8 mouse cellular contexts compared by ENCODE assay signal in the genomic region with DNA sequence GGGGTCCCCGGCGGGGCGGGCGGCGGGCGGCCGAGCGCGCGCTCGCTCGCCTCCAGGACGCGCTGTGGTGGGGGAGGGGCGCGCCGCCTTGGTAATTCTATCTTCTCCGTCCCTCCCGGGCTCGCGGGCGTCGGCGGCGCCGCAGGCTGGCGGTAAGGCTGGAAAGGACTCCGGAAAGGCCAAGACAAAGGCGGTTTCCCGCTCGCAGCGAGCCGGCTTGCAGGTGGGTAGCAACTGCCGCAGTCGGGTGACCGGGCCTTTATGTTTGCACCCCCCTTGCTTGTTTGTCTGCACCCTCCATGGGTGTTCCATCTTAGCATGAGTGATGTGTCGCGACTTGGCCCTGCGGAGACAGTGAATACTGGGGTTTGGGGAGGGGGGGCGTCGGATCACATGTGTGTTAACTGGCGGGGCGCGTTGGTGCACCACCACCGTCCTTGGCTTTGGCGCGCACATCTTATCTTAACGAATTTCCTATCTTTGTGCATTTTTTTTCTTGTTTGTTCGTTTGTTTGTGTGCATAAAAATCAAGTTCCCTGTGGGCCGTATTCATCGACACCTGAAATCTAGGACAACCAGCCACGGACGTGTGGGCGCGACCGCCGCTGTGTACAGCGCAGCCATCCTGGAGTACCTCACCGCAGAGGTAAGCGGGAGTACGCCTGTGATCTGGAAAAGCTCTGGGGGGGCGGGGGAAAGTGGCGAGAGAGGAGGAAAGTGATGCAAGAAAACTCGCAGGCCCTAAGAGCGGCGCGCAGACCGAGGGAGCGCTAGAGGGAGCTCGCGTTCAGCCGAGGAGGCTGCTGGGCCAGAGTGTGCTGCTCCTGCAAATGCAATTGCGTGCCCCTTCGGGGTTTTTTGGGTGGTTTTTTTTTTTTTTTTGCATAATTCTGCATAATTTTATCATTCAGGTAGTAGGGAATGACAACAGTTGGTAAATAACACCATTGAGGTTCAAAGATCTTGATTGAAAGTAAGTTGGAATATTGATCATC. TPM values are rescaled to one million over a fixed set of nuclear protein-coding genes. Genes with fewer than 3 reads are reported as not detected.
DNase-seq lines count a peak whose midpoint lies in the region; ATAC-seq and TF ChIP-seq lines count a peak whose summit lies in the region.

No protein-coding gene starts in this region.

- TF ChIP-seq POLR2A in ES-Bruce4 (IDR thresholded peaks at IDR 0.05; ENCODE audit: insufficient read depth, low read length) = no peak

- peak; percentile 73 for TF ChIP-seq CTCF in ES-Bruce4 (IDR thresholded peaks at IDR 0.05; ENCODE audit: low read depth, low read length)
- TF ChIP-seq CTCF in stomach, postnatal 0 days (IDR thresholded peaks at IDR 0.05; ENCODE audit: low read depth) = peak; percentile 92

- DNase-seq in c-Kit-positive CD71-positive TER-119-negative erythroid progenitor cells, embryonic 14.5 days (ENCODE audit: low read depth) = peak; percentile 81
- DNase-seq in forebrain, embryonic 11.5 days (ENCODE audit: low spot score) = peak; percentile 96
- peak; percentile 92 for DNase-seq in kidney, postnatal 25 days
- peak; percentile 96 for DNase-seq in stomach, postnatal 0 days (ENCODE audit: low spot score)

- H3K9ac ChIP-seq in ES-Bruce4 (ENCODE audit: low read depth, poor library complexity, severe bottlenecking) = peak overlapping the region; percentile 99
- peak overlapping the region; percentile 98 for H3K9ac ChIP-seq in forebrain, embryonic 11.5 days (ENCODE audit: low read length)
- H3K9ac ChIP-seq in heart, embryonic 15.5 days = peak overlapping the region; percentile 92
- peak overlapping the region; percentile 94 for H3K9ac ChIP-seq in liver, embryonic 15.5 days
- peak overlapping the region; percentile 91 for H3K9ac ChIP-seq in neural tube, embryonic 12.5 days
- peak overlapping the region; percentile 95 for H3K9ac ChIP-seq in stomach, postnatal 0 days (ENCODE audit: low read length)

- no peaks in the 10 kb centered on the region for H3K9me3 ChIP-seq in ES-Bruce4 (replicated peaks; ENCODE audit: control insufficient read depth, insufficient read depth, low read length, poor library complexity, severe bottlenecking)
- no peaks in the 10 kb centered on the region for H3K9me3 ChIP-seq in forebrain, embryonic 11.5 days (ENCODE audit: control insufficient read depth, low read length)
- no peaks in the 10 kb centered on the region for H3K9me3 ChIP-seq in heart, embryonic 15.5 days (replicated peaks)
- no peaks in the 10 kb centered on the region for H3K9me3 ChIP-seq in liver, embryonic 15.5 days (replicated peaks)
- H3K9me3 ChIP-seq in neural tube, embryonic 12.5 days = no peaks in the 10 kb centered on the region
- H3K9me3 ChIP-seq in stomach, postnatal 0 days (ENCODE audit: control insufficient read depth, low read length) = no peaks in the 10 kb centered on the region

- under 1% methylated on average over 70 of the region's 74 CpGs for WGBS in forebrain, embryonic 11.5 days
- WGBS in heart, embryonic 15.5 days = under 1% methylated on average over 69 of the region's 74 CpGs
- under 1% methylated on average over 73 of the region's 74 CpGs for WGBS in liver, embryonic 15.5 days (ENCODE audit: insufficient replicate concordance)
- WGBS in neural tube, embryonic 12.5 days = under 1% methylated on average over 70 of the region's 74 CpGs
- under 1% methylated on average over 54 of the region's 74 CpGs for WGBS in stomach, postnatal 0 days

- H3K36me3 ChIP-seq in ES-Bruce4 (ENCODE audit: control insufficient read depth, insufficient read depth, low read length, poor library complexity, severe bottlenecking) = peaks cover 15% of the 10 kb centered on the region
- H3K36me3 ChIP-seq in forebrain, embryonic 11.5 days (ENCODE audit: control insufficient read depth, insufficient read depth, low read length) = no peaks in the 10 kb centered on the region
- peaks cover 4% of the 10 kb centered on the region; the same call in 1 of the 2 replicates for H3K36me3 ChIP-seq in heart, embryonic 15.5 days
- H3K36me3 ChIP-seq in liver, embryonic 15.5 days (replicated peaks) = peaks cover 15% of the 10 kb centered on the region
- peaks cover 5% of the 10 kb centered on the region; the same call in 1 of the 2 replicates for H3K36me3 ChIP-seq in neural tube, embryonic 12.5 days
- no peaks in the 10 kb centered on the region for H3K36me3 ChIP-seq in stomach, postnatal 0 days (ENCODE audit: control insufficient read depth, insufficient read depth, low read length)

- H3K4me1 ChIP-seq in ES-Bruce4 (ENCODE audit: control insufficient read depth, insufficient read depth, low read length) = no peaks in the 10 kb centered on the region
- peaks cover 4% of the 10 kb centered on the region; the same call in 1 of the 2 replicates for H3K4me1 ChIP-seq in forebrain, embryonic 11.5 days (replicated peaks; ENCODE audit: control insufficient read depth, insufficient read depth, low read length)
- H3K4me1 ChIP-seq in heart, embryonic 15.5 days (replicated peaks) = peaks cover 33% of the 10 kb centered on the region
- peaks cover 40% of the 10 kb centered on the region for H3K4me1 ChIP-seq in liver, embryonic 15.5 days (replicated peaks)
- peaks cover 12% of the 10 kb centered on the region for H3K4me1 ChIP-seq in neural tube, embryonic 12.5 days
- no peaks in the 10 kb centered on the region; the same call in 1 of the 2 replicates for H3K4me1 ChIP-seq in stomach, postnatal 0 days (replicated peaks; ENCODE audit: control insufficient read depth, insufficient read depth)

- H3K4me3 ChIP-seq in ES-Bruce4 (ENCODE audit: low read depth, low read length) = peak overlapping the region; percentile 97
- peak overlapping the region; percentile 88 for H3K4me3 ChIP-seq in forebrain, embryonic 11.5 days (ENCODE audit: low read depth, low read length)
- peak overlapping the region; percentile 85 for H3K4me3 ChIP-seq in heart, embryonic 15.5 days
- peak overlapping the region; percentile 72 for H3K4me3 ChIP-seq in liver, embryonic 15.5 days (replicated peaks)
- peak overlapping the region; percentile 90 for H3K4me3 ChIP-seq in neural tube, embryonic 12.5 days
- peak overlapping the region; percentile 84 for H3K4me3 ChIP-seq in stomach, postnatal 0 days (ENCODE audit: low read depth, low read length)

- no peaks in the 10 kb centered on the region for H3K27me3 ChIP-seq in ES-Bruce4 (ENCODE audit: control insufficient read depth, insufficient read depth, low read length, poor library complexity, severe bottlenecking)
- no peaks in the 10 kb centered on the region for H3K27me3 ChIP-seq in forebrain, embryonic 11.5 days (ENCODE audit: control insufficient read depth, insufficient read depth, low read length)
- H3K27me3 ChIP-seq in heart, embryonic 15.5 days = no peaks in the 10 kb centered on the region
- H3K27me3 ChIP-seq in liver, embryonic 15.5 days = no peaks in the 10 kb centered on the region
- no peaks in the 10 kb centered on the region for H3K27me3 ChIP-seq in neural tube, embryonic 12.5 days (replicated peaks)
- H3K27me3 ChIP-seq in stomach, postnatal 0 days (ENCODE audit: control insufficient read depth, insufficient read depth, low read length) = no peaks in the 10 kb centered on the region

- ATAC-seq in forebrain, embryonic 11.5 days (replicated peaks; ENCODE audit: low FRiP score) = peak; percentile 45
- peak; percentile 29 for ATAC-seq in heart, embryonic 15.5 days (replicated peaks; ENCODE audit: insufficient number of reproducible peaks, insufficient read depth, low FRiP score, low read depth)
- ATAC-seq in liver, embryonic 15.5 days (ENCODE audit: insufficient read depth) = peak; percentile 40
- ATAC-seq in neural tube, embryonic 12.5 days (ENCODE audit: low FRiP score, low read depth) = peak; percentile 39
- peak; percentile 77 for ATAC-seq in stomach, postnatal 0 days (ENCODE audit: low FRiP score, low TSS enrichment)

- H3K4me2 ChIP-seq in forebrain, embryonic 11.5 days (ENCODE audit: low read depth, low read length, severe bottlenecking) = peak overlapping the region; percentile 52
- H3K4me2 ChIP-seq in heart, embryonic 15.5 days = peak overlapping the region; percentile 63
- H3K4me2 ChIP-seq in liver, embryonic 15.5 days = peak overlapping the region; percentile 84
- peak overlapping the region; percentile 58 for H3K4me2 ChIP-seq in neural tube, embryonic 12.5 days (replicated peaks)
- H3K4me2 ChIP-seq in stomach, postnatal 0 days (replicated peaks; ENCODE audit: low read depth) = peak overlapping the region; percentile 71

- peak overlapping the region; percentile 91 for H3K27ac ChIP-seq in ES-Bruce4 (ENCODE audit: insufficient read depth, low read length)
- peak overlapping the region; percentile 97 for H3K27ac ChIP-seq in forebrain, embryonic 11.5 days (ENCODE audit: low read depth, low read length)
- H3K27ac ChIP-seq in heart, embryonic 15.5 days = peak overlapping the region; percentile 96
- H3K27ac ChIP-seq in liver, embryonic 15.5 days (replicated peaks) = peak overlapping the region; percentile 91
- peak overlapping the region; percentile 94 for H3K27ac ChIP-seq in neural tube, embryonic 12.5 days
- peak overlapping the region; percentile 97 for H3K27ac ChIP-seq in stomach, postnatal 0 days (replicated peaks)

- peak; percentile 47; the same call in 1 of the 2 replicates for TF ChIP-seq EP300 in ES-Bruce4 (IDR thresholded peaks at IDR 0.05; ENCODE audit: insufficient read depth, low read depth, low read length)
- TF ChIP-seq EP300 in stomach, postnatal 0 days (optimal IDR thresholded peaks at IDR 0.05) = no peak

RNA-seq across cellular contexts. Expression of a gene that starts 1.0 kb away (rescaled TPM):
- 629 and 682 TPM in 2 replicates for polyA plus RNA-seq in ES-Bruce4 (2011; ENCODE audit: insufficient read depth, insufficient read length, low read depth, missing spikeins)
- 3,092 and 3,427 TPM in 2 replicates for polyA plus RNA-seq in forebrain, embryonic 11.5 days (2014; fragmentation: Nextera tagmentation; extraction: Ambion mirVana)
- 920 and 981 TPM in 2 replicates for polyA plus RNA-seq in heart, embryonic 15.5 days (2015; fragmentation: Nextera tagmentation; extraction: Ambion mirVana)
- 874 and 985 TPM in 2 replicates for polyA plus RNA-seq in liver, embryonic 15.5 days (2015; fragmentation: Nextera tagmentation; extraction: Ambion mirVana)
- 1,813 and 2,026 TPM in 2 replicates for polyA plus RNA-seq in neural tube, embryonic 12.5 days (2016; fragmentation: Nextera tagmentation; extraction: Ambion mirVana)
- polyA plus RNA-seq in stomach, postnatal 0 days (2015; fragmentation: Nextera tagmentation; extraction: Ambion mirVana) = 779 and 844 TPM in 2 replicates

RNA-seq across cellular contexts. Expression of a gene that starts 2.2 kb away (rescaled TPM):
- 9.3 and 10.5 TPM in 2 replicates for polyA plus RNA-seq in ES-Bruce4 (2011; ENCODE audit: insufficient read depth, insufficient read length, low read depth, missing spikeins)
- 10.7 and 11.2 TPM in 2 replicates for polyA plus RNA-seq in forebrain, embryonic 11.5 days (2014; fragmentation: Nextera tagmentation; extraction: Ambion mirVana)
- polyA plus RNA-seq in heart, embryonic 15.5 days (2015; fragmentation: Nextera tagmentation; extraction: Ambion mirVana) = 9.5 and 10.5 TPM in 2 replicates
- polyA plus RNA-seq in liver, embryonic 15.5 days (2015; fragmentation: Nextera tagmentation; extraction: Ambion mirVana) = 3.8 and 4.5 TPM in 2 replicates
- polyA plus RNA-seq in neural tube, embryonic 12.5 days (2016; fragmentation: Nextera tagmentation; extraction: Ambion mirVana) = 11.0 and 12.6 TPM in 2 replicates
- polyA plus RNA-seq in stomach, postnatal 0 days (2015; fragmentation: Nextera tagmentation; extraction: Ambion mirVana) = 10.8 and 12.6 TPM in 2 replicates

RNA-seq across cellular contexts. Expression of a gene that starts 53.0 kb away (rescaled TPM):
- 47.1 and 55.3 TPM in 2 replicates for polyA plus RNA-seq in ES-Bruce4 (2011; ENCODE audit: insufficient read depth, insufficient read length, low read depth, missing spikeins)
- 102 and 107 TPM in 2 replicates for polyA plus RNA-seq in forebrain, embryonic 11.5 days (2014; fragmentation: Nextera tagmentation; extraction: Ambion mirVana)
- 100 and 108 TPM in 2 replicates for polyA plus RNA-seq in heart, embryonic 15.5 days (2015; fragmentation: Nextera tagmentation; extraction: Ambion mirVana)
- polyA plus RNA-seq in liver, embryonic 15.5 days (2015; fragmentation: Nextera tagmentation; extraction: Ambion mirVana) = 52.1 and 53.8 TPM in 2 replicates
- polyA plus RNA-seq in neural tube, embryonic 12.5 days (2016; fragmentation: Nextera tagmentation; extraction: Ambion mirVana) = 94.8 and 101 TPM in 2 replicates
- polyA plus RNA-seq in stomach, postnatal 0 days (2015; fragmentation: Nextera tagmentation; extraction: Ambion mirVana) = 104 and 106 TPM in 2 replicates

Comparison
In these comparisons a context has a peak if more than half of its experiments do, and no peak if none do; other contexts are left out.
1. Peak in every context shown above with its lines: DNase-seq, ATAC-seq, H3K4me3 ChIP-seq and H3K27ac ChIP-seq.